Mouse (Mus musculus) kidney, embryonic 14.5 days (tissue): Measurements from ENCODE around the gene Ern1. TPM values are rescaled to one million over a fixed set of nuclear protein-coding genes. Genes with fewer than 3 reads are reported as not detected.

ENCODE experiments used
- ATAC-seq: fragments of 200-750 bp; cut with Nextera tagmentation; 2 replicates; pipeline ENCODE4 v1.8.0; 2017; ENCODE audit warnings: moderate number of reproducible peaks, mild to moderate bottlenecking, moderate TSS enrichment, moderate library complexity; ENCODE audit not compliant: low FRiP score, low TSS enrichment
- H3K27ac ChIP-seq: fragments of 300-500 bp; sonication (generic); 2 replicates; pipeline ENCODE4 v1.5.1; 2014; ENCODE audit warnings: low read depth, mild to moderate bottlenecking, low read length, moderate library complexity, mixed read lengths
- H3K27me3 ChIP-seq: fragments of 300-500 bp; sonication (generic); 2 replicates; pipeline ENCODE4 v1.6.1; 2014; ENCODE audit warnings: mild to moderate bottlenecking, low read length; ENCODE audit not compliant: control insufficient read depth, insufficient read depth
- H3K36me3 ChIP-seq: fragments of 300-500 bp; sonication (generic); 2 replicates; pipeline ENCODE4 v1.6.1; 2014; ENCODE audit warnings: low read length, mixed read lengths; ENCODE audit not compliant: control insufficient read depth, insufficient read depth
- H3K4me1 ChIP-seq: fragments of 300-500 bp; sonication (generic); 2 replicates; pipeline ENCODE4 v1.6.1; 2014; ENCODE audit warnings: low read length, mixed read lengths; ENCODE audit not compliant: control insufficient read depth, insufficient read depth
- H3K4me2 ChIP-seq: fragments of 300-500 bp; sonication (generic); replicated peaks from 2 replicates; pipeline ENCODE4 v1.6.1; 2014; ENCODE audit warnings: low read depth, mild to moderate bottlenecking, low read length
- H3K4me3 ChIP-seq: fragments of 300-500 bp; sonication (generic); 2 replicates; pipeline ENCODE4 v1.5.1; 2014; ENCODE audit warnings: mild to moderate bottlenecking, low read length
- H3K9ac ChIP-seq: fragments of 300-500 bp; sonication (generic); 2 replicates; pipeline ENCODE4 v1.6.1; 2014; ENCODE audit warnings: low read depth, mild to moderate bottlenecking, low read length, moderate library complexity
- H3K9me3 ChIP-seq: fragments of 300-500 bp; sonication (generic); 2 replicates; pipeline ENCODE4 v1.6.1; 2016; ENCODE audit warnings: low read length; ENCODE audit not compliant: control insufficient read depth
- WGBS: fragments of 180-500 bp; shearing (Covaris S2); extraction: QIAGEN DNeasy Blood & Tissue Kit; methylation state at CpG from one replicate; pipeline ENCODE4 v1.1.7; 2014; 5-methylcytosine and 5-hydroxymethylcytosine counted together
- polyA plus RNA-seq: library from polyadenylated mRNA; unstranded; fragments of >200 nt; fragmentation: Nextera tagmentation; extraction: Ambion mirVana; gene quantifications from 2 replicates; pipeline ENCODE4 v1.2.1, GENCODE M21; 2014

Gene Ern1
- polyA plus RNA-seq, 1 experiment from 2014 or later = 9.0 TPM

GRCm38 (mm10) chr11:106373998-106374397 is 113.7 kb downstream of the Ern1 start:
- no peak for ATAC-seq

DNA sequence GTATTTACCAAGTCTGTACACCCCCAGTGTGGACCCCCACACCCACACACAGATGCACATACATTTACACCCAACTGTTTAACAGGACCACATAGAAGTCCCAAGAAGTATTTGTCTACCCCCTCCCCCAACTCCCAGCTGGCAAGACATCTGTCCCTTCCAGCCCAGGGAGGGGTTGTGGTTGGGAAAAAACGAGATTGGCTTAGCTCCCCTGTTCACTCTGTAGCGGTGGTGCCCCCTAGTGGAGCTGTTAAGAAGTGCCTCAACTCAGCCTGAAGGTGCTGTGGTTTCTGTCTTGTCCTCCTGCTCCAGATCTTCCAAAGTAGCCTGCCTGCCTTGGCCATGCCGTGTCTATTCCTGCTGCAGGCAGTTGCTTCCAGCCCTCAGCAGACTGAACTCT is 121.3 kb downstream of the Ern1 start:
- H3K36me3 ChIP-seq = no peaks in the 10 kb centered on the region
- no peak overlapping the region for H3K9ac ChIP-seq
- no peak overlapping the region for H3K4me2 ChIP-seq
- H3K27me3 ChIP-seq = no peaks in the 10 kb centered on the region
- H3K4me3 ChIP-seq = no peak overlapping the region
- no peak overlapping the region for H3K27ac ChIP-seq
- H3K9me3 ChIP-seq = no peaks in the 10 kb centered on the region
- WGBS = 8% methylated on average over 3 of the region's 3 CpGs
- peak; percentile 47; the same call in 1 of the 2 replicates for ATAC-seq
- peaks cover 13% of the 10 kb centered on the region for H3K4me1 ChIP-seq

More at GRCm38 (mm10) chr11:106373998-106374397, 113.7 kb downstream of the Ern1 start:
- Histone ChIP-seq H3K36me3 (no peaks in the 10 kb centered on the region), H3K4me1 (0 out of 2 replicates have a peak, but pooled peaks cover 6% of the 10 kb centered on the region), H3K9ac (0 out of 2 replicates have a peak overlapping the region, but pooled peaks have one; percentile 20), H3K9me3 (no peaks in the 10 kb centered on the region), H3K27me3 (no peaks in the 10 kb centered on the region), H3K27ac (no peak overlapping the region), H3K4me3 (no peak overlapping the region), H3K4me2 (no peak overlapping the region)
- WGBS = 44% methylated on average over 11 of the region's 11 CpGs

- peak within 1 kb of the TSS; percentile 19; the same call in 1 of the 2 replicates for H3K4me2 ChIP-seq
Measured at GRCm38 (mm10) chr11:106365366-106365765, 122.3 kb downstream of the Ern1 start, which contains the start of gene Prr29. Prr29 (plus strand) TSS chr11:106365472.

DNA sequence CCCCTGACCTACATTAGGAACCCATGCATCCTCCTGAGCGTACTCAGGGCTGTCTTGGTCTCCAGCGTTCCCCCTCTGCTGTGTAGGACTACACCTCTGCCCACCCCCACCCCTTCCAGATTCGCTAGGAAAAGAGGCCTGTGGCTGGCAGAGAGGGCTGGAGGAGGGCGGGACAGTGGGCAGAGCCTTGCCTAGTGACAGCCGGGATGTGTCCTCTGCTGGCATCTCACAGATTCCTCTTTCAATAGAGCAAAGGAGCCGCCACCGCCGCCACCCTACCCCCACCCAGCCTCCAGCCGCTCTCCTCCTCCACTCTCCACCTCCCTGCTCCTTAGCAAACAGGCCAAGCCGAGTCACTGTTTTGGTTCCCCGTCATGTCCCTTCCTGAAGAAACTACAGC is 122.9 kb downstream of the Ern1 start:
- Histone ChIP-seq H3K27me3 (no peaks in the 10 kb centered on the region), H3K4me1 (peaks cover 13% of the 10 kb centered on the region), H3K27ac (0 out of 2 replicates have a peak overlapping the region, but pooled peaks have one; percentile 24), H3K36me3 (no peaks in the 10 kb centered on the region), H3K9me3 (no peaks in the 10 kb centered on the region), H3K4me2 (peak overlapping the region; percentile 19; the same call in 1 of the 2 replicates), H3K4me3 (no peak overlapping the region), H3K9ac (peak overlapping the region; percentile 28; the same call in 1 of the 2 replicates)
- 11% methylated on average over 11 of the region's 11 CpGs for whole genome bisulfite sequencing
- ATAC-seq = peak; percentile 80

More at GRCm38 (mm10) chr11:106365366-106365765, 122.3 kb downstream of the Ern1 start, which contains the start of gene Prr29:
- Histone ChIP-seq H3K27ac (peak within 1 kb of the TSS; percentile 24; the same call in 1 of the 2 replicates), H3K4me1 (peaks cover 13% of the 10 kb centered on the region), H3K4me3 (no peak within 1 kb of the TSS), H3K9ac (peak within 1 kb of the TSS; percentile 28; the same call in 1 of the 2 replicates), H3K36me3 (no peaks in the 10 kb centered on the region), H3K9me3 (no peaks in the 10 kb centered on the region), H3K27me3 (no peaks in the 10 kb centered on the region)
- 45% methylated on average over 9 of the region's 10 CpGs for WGBS
- peak; percentile 37; the same call in 1 of the 2 replicates for ATAC-seq

DNA sequence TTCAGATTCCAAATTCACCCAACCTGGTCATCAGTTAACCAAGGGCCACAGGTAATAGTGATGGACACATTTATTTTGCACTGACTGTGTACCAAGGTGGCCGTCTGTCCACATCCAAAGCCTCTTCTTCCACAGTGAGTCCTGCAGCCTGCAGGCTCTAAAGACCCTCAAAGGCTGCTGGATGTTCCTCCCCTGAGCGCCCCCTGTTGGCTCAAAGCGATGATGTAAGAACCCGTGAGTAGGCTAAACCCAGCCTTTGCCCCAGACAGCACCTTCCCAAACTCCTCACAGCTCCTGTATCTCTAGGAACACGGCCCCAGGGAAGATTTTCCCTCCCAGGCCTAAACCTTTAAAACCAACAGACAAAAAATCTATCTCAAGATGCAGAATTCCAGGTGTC is 128.3 kb downstream of the Ern1 start:
- 27% methylated on average over 5 of the region's 5 CpGs for WGBS
- Histone ChIP-seq H3K36me3 (no peaks in the 10 kb centered on the region), H3K4me1 (no peaks in the 10 kb centered on the region; the same call in 1 of the 2 replicates), H3K4me2 (no peak overlapping the region), H3K4me3 (no peak overlapping the region), H3K27ac (no peak overlapping the region), H3K27me3 (no peaks in the 10 kb centered on the region), H3K9ac (no peak overlapping the region), H3K9me3 (no peaks in the 10 kb centered on the region)
- no peak for ATAC-seq

DNA sequence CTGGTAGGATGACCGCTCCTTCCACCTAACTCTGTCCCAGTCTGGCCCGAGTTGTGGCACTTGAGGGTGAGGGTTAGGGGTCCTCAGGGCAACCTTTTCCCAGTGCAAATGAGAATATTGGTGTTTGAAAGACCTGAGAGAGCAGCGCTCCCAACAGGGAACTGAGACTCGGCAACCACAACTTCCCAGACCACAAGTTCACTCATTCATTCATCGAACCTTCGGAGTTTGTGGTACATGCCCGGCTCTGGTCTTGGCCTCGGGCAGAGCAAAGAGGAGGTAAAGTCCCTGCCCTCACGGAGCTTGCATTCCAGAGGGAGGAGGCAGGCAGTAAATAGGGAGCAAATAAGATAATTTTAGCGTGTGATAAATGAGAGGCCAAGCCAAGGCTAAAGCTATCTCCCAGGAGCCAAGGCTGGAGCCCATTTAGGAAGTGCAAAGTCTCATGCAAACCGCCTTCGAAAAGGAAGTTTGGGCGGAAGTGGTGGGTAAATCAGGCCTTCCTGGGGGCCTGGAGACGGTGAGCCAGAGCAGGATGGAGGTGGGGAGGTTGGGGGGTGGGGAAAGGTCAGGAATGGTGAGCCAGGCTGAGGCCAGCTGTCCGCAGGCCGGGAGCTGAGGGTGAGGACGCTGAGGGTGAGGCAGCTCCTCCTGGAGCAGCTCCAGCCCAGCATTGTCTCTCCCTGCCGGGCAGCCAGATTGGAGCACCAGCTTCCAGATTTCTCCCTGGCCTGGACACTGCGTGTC is 132.1 kb downstream of the Ern1 start:
- Histone ChIP-seq H3K36me3 (no peaks in the 10 kb centered on the region), H3K9ac (no peak overlapping the region), H3K27me3 (no peaks in the 10 kb centered on the region), H3K4me1 (no peaks in the 10 kb centered on the region), H3K4me3 (no peak overlapping the region), H3K4me2 (no peak overlapping the region), H3K9me3 (no peaks in the 10 kb centered on the region), H3K27ac (no peak overlapping the region)
- ATAC-seq = no peak
- WGBS = 65% methylated on average over 19 of the region's 19 CpGs

GRCm38 (mm10) chr11:106354181-106354580 is 133.5 kb downstream of the Ern1 start:
- Histone ChIP-seq H3K4me1 (no peaks in the 10 kb centered on the region), H3K27ac (no peak overlapping the region), H3K9ac (no peak overlapping the region), H3K4me3 (no peak overlapping the region), H3K4me2 (no peak overlapping the region), H3K27me3 (no peaks in the 10 kb centered on the region), H3K9me3 (no peaks in the 10 kb centered on the region), H3K36me3 (no peaks in the 10 kb centered on the region)
- no peak for ATAC-seq
- 77% methylated on average over 1 of the region's 1 CpGs for WGBS

DNA sequence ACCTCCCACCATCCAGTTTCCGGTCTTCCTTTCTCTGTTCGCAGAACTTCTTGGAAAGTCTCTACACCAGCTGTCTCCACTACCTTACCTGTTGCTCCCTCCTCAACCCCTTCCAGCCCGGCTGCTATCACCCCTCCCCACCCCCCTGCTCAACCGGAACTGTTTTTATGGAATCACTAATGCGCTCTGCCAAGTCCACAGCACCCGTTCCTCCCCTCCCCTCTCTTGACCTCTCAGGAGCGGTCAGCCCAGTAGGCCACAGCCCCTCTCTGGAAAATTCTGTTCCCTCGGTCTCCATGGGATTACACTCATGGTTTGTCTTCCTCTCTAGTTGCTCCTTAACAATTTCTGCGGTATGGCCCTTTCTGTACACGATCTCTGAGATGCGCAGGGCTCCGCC is 134.5 kb downstream of the Ern1 start, which contains the start of gene Scn4a:
TSS of gene Scn4a (minus strand) at position 101 of the 400 bp plus-strand sequence.
- Histone ChIP-seq H3K27ac (no peak within 1 kb of the TSS), H3K27me3 (no peaks in the 10 kb centered on the region), H3K9me3 (no peaks in the 10 kb centered on the region), H3K4me2 (no peak within 1 kb of the TSS), H3K9ac (no peak within 1 kb of the TSS), H3K36me3 (no peaks in the 10 kb centered on the region), H3K4me1 (no peaks in the 10 kb centered on the region), H3K4me3 (no peak within 1 kb of the TSS)
- 75% methylated on average over 12 of the region's 12 CpGs for WGBS
- ATAC-seq = no peak

DNA sequence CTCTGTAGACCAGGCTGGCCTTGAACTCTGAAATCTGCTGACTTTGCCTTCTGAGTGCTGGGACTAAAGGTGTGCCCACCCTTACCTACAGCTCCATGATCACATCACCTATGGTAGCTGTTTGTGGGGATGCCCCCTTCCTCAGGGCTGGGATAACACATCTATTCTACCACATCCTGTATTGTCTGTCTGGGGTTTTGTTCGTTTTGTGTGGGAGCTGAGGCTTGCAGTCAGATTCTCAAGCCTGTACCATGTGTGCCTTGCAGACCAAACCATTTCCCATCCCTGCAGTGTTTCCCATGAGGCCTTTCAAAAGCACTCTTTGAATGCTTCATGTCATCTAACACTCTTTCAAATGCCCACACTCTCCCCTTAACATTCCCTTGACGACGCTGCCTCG is 135.7 kb downstream of the Ern1 start:
- 81% methylated on average over 4 of the region's 4 CpGs for WGBS
- Histone ChIP-seq H3K4me2 (no peak overlapping the region), H3K4me3 (no peak overlapping the region), H3K9me3 (no peaks in the 10 kb centered on the region), H3K27me3 (no peaks in the 10 kb centered on the region), H3K9ac (no peak overlapping the region), H3K27ac (no peak overlapping the region), H3K36me3 (no peaks in the 10 kb centered on the region), H3K4me1 (no peaks in the 10 kb centered on the region)
- ATAC-seq = no peak
